Mouse (Mus musculus) kidney, adult 11 months (tissue): ENCODE data around the gene Rtn4rl1.
A peak's percentile ranks its signal among the peaks of the same experiment; 100 is the strongest.
"Not testable (repeated sequence)": the region's sequence is repeated elsewhere in the genome, so short reads cannot be mapped to it uniquely, and the experiment has no call there.

ENCODE experiments used
- DNase-seq: peaks from one replicate; pipeline ENCODE4 v3.0.0; 2022

The Rtn4rl1 gene

DNA sequence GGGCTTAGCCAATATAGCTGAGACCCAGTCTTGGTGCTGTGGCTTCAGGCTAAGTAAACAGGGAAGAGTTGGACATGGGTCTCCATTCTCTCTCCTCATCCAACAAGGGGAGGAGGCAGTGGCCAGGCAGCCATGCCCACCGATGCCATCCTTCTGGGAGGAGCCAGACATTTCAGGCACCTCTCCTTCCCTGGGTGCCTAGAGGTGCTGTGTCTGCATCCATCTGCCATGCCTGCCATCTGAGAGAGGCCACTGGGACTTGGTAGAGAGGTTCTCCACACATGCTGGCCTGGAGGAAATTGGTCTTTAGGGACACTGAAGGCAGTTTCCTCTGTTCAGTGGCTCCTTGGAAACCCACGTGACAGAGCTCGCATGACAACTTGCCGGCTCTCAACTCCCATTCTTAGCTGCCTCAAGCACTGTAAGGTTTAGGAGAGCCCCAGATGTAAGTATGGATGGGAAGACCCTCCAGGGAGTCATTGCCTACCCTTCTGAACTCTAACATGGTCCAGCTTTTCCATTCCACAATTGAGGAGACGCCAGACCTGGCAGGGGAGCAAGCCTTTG lies 86.9 kb downstream of the Rtn4rl1 start:
- no peak for DNase-seq

DNA sequence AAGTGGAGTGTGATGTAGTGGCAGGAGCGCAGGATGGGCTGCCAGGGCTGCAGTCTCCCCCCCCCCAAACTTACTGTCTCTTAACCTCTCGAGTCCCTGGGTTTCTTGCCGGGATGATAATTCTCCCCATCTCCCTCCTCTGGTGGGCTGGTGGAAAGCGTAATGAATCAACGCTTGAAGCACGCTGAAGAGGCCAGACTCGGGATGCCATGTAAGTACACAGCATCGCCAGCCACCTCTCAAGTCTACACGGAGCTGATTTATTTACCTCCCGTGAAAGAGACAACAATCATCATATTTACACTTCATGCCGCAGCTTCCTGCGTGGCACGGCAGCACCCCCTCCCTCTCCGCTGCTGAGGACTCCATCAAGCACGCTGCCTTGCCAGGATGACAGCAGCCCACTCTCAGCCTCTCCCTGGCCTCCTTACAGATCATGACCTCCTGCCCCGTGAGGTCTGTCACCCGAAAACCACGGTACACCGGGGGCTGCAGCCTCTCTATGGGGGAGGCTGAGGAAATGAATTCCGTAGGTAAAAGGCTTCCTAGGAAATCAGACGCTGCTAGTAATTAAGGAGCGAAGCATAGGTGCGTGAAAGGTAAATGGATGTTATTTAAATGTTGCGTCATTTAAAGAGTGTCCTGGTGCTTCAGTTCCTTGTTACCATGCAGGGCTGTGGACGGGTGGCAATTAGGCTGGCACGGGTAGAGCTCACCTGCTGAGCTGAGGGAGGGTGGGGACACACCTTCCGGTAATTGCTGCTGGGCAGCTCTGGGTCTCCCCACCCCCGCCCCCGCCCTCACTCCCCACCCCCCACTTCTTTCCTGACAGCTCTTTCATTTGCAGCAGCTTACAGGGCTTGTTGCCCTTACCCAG lies 88.0 kb downstream of the Rtn4rl1 start:
- DNase-seq = no peak

DNA sequence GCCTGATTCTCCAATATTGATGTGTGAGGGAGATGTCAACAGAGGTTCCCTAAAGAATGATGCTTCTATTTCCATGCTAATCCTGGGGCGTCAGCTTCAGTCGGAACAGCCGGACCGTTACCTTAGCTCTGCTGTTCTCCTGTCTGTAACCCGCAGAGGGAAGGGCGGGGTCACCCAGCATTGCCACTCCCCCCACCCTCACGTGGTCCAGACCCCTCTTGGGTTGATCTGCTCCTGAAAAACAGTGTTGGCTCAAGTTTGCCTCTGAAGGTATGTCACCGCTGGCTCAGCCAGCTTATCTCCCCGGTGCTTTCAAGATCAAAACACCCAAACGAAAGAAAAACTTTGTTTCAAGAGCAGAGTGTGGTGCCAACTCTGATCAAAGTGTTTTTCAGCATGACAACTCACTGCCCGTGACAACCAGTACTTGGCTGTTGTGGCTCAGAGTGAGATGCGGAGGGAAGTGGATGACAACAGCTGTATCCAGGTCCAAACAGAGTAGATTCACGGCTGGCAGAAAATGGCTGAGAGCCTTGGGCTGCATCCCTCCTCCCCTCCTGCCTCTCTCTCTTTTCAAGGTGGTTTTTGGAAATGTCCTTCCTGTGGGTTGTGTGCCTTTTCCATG lies 89.0 kb downstream of the Rtn4rl1 start:
- no peak for DNase-seq

DNA sequence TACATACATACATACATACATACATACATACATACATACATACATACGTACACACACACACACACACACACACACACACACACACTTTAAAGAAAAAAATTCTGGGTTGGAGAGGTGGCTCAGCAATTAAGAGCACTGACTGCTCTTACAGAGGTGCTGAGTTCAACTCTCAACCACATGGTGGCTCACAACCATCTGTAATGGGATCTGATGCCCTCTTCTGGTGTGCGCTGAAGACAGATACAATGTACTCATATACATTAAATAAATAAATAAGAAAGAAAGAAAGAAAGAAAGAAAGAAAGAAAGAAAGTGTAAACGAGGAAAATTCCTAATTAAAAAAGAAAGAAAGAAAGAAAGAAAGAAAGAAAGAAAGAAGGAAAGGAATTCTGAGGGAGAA lies 90.2 kb downstream of the Rtn4rl1 start:
- DNase-seq = not testable (repeated sequence)

DNA sequence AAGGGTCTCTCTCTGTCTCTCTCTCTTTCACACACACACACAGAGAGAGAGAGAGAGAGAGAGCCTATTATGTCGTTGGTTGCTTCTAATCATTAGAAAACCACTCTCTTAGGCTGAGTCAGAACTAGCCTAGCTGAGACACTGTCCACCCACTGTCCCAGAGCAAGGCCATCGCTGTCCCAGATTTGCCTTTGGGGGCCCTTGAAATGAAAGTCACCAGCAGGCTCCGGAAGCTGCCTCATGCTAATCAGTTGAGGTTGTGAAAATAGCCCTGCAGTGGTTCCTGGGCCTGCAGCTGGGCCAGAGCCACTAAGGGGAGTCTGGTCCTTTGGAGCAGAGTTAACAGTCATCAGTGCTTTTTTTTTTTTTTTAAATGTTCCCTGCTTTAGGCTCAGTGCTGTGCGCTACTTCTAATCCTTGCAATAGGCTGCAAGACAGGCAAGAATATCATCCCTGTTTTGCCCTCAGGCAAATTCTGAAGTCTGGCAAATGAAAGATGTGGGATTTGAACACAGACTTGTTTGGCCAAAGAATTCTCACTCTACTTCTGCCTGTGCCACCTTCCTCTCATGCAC lies 92.4 kb downstream of the Rtn4rl1 start:
- no peak for DNase-seq

DNA sequence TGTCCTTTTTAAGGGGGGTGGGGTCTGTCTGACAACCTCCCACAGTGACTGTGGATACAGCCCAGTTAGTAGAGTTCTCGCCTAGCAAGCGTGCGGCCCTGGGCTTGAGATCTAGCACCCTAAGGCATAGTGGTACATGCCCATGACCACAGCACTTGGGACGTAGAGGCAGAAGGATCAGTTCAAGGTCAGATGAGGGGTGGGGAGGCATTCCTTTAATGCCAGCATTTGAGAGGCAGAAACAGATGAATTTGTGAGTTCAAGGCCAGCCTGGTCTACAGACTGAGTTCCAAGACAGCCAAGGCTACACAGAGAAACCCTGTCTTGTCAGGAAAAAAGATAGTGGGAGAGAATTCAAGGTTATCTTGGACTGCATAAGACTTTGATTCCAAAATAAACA lies 93.3 kb downstream of the Rtn4rl1 start:
- no peak for DNase-seq

DNA sequence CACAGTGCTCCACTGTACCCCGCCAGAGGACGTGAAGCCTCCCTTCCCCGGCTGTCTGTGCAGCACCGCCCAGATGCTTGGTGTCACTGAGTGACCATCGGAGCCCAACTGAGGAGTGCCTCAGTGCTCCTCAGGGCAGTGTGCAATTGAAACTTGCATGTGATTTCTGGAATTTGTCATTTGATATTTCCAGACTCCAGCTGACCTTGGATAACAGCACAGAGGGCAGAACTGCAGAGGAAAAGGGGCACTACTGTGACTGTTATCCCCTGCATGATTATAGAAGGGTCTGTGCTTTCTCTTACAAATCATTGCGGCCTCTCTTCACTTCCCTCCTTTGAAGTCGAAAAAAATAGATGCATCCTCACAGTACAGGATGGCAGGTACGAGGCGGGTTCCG lies 94.4 kb downstream of the Rtn4rl1 start:
- DNase-seq = no peak

DNA sequence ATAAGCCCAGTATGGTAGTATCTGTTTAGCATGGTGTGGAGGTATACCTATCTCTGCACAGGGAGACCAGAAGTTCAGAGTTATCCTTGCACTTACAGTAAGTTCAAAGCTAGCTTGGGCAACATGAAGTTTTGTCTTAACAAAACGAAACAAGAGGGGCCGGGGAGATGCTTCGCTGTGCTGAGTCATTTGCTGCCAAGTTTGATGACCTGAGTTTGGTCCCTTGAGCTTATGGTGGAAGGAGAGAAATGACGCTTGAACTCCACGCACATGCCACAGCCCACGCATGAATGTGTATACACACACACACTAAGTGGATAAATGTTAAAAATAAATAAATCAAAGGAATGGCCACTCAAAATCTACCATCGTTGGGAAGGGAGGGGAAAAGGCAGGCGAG lies 94.9 kb downstream of the Rtn4rl1 start:
- no peak for DNase-seq

DNA sequence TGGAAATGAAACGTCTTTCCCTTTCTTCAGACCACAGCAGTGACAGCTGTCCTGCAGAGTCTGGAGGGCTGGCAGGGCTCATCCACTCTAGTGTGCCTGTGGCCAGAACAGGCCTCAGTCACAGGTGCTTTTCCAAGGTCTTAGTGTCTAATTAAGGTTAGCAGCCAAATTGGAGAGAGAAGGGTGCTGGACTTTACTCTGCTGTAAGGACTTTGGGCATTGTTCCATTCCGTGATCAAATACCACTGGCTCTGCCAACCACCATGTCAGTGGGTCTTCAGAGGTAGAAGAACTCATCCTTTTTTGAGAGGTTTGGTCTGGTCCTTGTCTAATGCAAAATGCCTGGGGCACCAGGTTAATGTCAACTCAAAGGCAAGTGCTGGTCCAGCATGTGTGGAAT lies 95.5 kb downstream of the Rtn4rl1 start:
- DNase-seq = peak; percentile 55

DNA sequence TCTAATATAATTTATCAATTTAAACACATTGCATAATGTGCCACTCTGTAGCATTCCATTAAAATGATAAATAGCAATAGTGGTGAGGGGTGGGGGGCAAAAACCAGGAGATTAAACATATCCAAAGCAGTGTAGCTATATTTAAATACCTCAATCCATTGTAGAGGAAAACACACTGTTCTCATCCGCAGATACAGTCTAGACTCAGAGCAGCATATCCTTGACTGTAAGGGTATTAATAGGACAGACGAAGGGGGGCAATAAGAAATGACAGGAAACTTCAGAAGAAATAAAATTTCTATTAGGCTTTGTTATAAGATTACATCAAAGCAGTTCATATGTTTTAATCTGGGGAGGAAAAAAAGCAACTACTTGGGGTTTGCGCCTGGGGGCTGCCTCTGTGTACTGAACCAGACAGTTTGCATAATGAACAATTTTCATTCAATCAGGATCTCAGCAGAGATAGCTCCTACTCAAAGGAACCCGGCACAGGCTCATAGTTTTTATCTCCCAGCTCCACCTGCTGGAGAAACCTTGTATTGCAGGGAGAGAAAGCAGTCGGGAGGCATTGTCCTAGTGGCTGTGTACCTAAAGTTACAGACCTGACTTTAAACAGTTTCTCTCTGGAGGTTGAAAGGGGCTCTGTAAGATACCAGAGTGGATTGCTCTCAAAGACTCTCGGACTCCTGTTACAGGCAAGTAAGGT lies 97.1 kb downstream of the Rtn4rl1 start:
- DNase-seq = peak; percentile 88

DNA sequence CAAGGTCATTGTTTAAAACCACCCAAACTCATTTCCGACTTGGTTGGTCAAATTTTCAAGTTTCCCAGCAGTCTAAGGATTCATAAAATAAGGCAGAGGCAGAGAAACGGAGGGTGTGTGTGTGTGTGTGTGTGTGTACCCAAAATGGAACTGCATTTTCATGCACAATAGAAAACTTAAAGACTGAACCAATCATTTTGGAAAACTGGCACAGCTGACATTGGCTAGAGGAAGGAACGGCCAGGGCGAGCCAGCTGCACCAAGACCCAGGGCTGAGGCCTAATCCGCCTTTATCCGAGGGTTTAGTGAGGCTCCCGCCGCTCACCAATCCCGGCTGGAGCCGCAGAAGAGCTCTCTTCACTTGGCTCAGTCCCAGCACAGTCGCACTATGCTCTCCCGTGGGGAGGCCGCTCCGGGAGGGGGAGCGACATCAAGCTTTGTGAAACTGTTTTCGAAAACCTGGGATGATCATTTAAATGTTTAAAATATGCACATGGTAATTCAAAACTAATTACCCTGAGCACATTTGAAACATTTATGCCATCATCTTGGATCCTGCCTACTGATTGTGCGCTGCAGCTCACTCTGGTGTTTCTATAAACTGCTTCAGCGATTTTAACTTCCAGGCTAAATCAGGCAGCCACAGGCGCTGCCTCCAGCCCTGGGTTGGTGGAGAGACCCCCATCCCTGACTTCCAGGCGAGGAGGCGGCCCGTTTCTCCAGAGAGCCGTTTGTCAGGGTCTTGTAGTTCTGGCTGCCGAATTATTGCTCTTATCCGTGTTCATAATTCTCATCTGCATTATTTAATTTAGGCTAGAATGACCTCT lies 98.0 kb downstream of the Rtn4rl1 start:
- DNase-seq = peak; percentile 53

DNA sequence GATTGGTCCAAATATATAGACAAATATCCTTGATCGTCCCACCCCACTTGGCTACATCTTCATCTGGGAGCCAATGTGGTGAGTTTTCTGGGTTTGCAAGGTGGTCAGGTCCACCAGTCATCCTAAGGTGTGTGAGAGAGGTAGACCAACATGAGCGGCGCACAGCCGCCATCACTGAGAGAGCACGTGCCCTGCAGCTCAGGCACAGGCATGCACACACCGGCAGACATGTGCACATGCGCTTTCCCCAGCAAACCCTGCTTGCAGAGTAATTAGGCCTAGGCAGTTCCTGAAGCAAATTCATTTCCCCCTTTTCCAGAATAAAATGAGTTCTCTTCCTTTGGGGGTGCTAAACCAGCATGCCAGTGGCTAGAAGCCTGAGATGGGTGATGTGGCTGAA lies 98.7 kb downstream of the Rtn4rl1 start:
- DNase-seq = no peak

DNA sequence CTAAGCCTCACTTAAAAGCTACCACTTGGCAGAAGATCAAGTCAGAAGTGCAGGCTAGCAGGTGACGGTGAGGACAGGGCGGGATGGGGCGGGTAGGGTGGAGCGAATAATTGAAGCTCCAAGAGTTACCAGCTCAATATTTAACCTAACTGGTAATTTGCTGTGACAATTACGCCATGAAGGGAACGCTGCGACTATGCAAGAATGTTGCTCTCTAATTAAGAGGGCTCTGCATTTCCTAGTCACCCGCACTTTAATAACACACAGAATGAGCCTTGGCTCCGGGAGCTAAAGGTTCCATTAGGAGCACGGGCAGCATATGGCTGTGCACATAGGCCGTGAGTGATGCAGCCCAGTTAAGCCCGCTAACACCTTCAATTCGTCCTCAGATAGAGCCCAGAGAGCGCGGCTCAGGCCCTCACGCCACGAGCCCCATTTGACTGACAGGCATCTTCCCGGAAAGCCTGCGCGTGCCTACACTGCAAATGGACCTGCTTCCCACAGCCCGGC lies 100.3 kb downstream of the Rtn4rl1 start:
- peak; percentile 70 for DNase-seq

DNA sequence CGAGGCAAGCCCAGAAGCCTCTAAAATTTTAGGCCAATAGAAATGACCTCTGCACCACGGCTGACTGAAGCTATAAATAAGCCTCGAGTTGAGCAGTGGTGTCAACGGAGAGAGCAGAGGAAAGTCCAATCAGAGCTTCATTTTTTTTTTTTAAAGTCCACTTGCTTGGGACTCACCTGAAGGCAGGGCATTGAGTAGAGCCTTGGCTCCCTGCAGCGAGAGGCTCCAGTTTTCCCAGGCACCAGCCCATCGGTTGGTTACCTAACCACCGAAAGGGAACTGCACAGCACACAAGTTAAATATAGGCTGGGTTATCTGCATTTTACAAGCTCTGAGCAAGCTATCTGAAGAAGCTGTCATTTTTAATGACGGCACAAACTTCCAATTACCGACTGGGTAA lies 101.3 kb downstream of the Rtn4rl1 start:
- DNase-seq = peak; percentile 80

DNA sequence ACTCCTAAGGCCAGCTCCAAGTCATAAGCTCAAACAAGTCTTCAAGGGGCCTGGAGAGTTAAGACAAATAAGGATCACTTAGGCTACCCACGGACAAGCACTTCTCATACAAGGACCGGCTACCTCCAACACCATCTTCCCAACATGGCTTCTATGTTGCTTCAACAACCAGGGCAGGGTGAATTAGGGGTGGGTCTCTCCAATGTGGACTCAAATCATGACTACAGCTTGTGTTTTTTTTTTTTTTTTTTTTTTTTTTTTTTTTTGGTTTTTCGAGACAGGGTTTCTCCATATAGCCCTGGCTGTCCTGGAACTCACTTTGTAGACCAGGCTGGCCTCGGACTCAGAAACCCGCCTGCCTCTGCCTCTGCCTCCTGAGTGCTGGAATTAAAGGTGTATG lies 102.0 kb downstream of the Rtn4rl1 start:
- DNase-seq = not testable (repeated sequence)

DNA sequence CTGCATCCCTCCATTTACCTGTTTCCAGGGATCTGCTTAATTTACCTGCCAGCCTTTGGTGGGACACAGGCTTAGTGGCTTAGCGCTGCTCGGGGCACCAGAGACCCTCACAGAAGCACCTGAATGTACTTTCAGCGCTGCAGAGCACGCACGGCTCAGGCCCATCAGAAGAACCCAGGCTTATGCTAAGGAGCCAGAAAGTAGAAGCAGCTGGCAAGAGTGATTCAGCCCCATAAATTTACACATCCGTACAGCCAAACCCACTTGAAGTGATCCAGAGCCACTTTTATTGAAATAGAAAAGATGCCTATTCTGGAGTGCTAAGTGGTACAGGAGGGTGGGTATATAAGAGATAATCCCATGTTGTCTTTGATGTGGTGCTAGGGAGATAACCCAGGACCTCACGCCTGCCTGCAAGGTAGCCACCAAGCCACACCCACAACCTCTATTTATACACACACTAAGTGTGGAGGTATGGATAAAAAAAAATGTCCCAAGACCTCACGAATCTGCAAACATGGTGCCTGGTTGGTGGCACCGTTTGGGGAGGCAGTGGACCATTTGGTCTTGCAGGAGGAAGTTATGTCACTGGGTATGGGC lies 102.9 kb downstream of the Rtn4rl1 start:
- no peak for DNase-seq

DNA sequence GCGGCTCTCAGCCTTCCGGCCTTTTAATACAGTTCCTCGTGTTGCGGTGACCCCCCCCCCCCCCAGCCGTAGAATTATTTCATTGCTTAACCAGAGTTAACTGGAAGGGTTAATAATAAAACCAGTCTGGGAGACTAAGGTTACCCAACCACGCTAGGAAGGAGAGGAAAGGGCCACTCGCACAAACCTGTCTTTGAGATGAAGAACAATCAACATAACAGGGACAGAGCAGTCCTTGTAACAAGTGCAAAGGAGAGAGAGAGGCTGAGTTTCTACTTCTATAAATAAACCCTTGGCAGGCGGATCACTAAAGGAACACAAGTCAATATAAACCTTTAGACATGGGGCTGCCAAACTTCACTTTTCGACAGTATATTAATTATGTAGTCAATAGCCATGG lies 104.0 kb downstream of the Rtn4rl1 start:
- peak; percentile 61 for DNase-seq

DNA sequence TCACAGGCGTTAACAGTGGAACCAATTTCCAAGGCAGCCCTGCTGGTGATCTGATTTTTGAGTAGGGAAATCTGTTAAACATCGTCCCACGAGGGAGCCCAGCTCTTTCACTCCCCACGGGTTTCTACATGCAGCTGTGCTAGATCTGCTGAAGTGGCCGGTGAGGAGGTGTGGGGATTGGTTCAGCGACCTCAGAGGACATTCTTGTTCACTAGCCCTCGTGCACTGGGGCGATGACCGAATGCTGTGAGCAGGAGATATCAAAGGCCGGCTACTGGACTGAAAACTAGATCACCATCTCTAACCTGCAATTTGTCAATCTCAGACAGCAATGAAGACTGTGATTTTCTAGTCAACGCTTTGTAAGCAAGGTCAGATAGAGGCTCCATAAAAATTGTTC lies 104.9 kb downstream of the Rtn4rl1 start:
- peak; percentile 59 for DNase-seq

DNA sequence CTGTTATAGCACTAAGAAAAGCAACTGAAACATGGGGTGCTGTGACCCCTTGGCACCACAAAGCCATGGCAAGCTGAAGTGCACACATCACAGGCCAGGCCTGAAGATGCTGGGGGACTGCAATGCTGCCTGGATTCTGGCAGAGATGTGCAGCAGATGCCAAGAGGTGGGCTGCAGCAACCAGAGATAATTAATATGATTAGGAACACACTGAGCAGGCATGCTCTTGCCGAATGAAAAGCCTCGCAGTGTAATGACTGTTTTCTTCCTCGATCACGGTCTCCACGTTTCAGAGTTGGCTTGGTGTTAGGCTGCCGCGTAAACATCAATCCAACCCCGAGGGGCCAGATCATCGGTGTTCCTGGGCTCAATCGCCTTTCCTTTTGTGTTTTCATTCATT lies 106.2 kb downstream of the Rtn4rl1 start:
- no peak for DNase-seq

DNA sequence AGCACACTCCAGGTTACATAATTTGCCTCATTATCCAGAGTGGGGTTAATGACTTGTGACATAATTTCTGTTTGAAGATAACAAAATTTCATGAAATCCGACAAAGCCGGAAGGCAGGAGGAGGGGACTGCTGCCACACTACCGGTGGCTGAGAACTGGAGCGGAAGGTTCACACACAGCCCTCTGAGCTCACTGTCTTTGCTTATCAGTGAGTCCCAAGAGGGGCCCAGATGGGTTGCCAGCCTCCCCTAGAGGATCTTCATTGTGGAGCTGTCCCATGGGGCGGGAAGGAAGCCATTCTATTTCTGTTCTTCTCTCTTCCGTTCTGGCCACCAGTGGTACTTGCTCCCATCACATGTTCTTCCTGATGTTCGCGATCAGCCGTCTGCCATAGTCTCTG lies 107.4 kb downstream of the Rtn4rl1 start:
- DNase-seq = no peak

DNA sequence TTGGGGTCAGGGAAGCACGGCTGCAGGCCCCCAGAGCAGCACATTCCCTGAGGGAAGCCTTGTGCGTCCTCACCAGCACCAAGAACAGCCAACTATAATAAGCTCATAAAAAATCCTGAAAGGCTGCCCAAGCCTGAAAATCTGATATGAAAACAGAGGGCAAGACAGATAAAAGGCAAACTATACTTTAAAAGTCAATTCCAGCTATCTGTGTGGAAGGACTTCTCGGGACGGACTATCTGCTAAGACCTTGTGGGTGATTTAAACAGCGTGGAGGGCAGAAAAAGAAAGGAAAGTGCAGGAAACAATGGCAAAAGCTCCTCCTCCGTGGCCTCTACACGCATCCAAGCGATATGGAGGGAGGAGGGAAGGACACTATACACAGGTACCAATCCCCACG lies 111.2 kb downstream of the Rtn4rl1 start:
- no peak for DNase-seq

DNA sequence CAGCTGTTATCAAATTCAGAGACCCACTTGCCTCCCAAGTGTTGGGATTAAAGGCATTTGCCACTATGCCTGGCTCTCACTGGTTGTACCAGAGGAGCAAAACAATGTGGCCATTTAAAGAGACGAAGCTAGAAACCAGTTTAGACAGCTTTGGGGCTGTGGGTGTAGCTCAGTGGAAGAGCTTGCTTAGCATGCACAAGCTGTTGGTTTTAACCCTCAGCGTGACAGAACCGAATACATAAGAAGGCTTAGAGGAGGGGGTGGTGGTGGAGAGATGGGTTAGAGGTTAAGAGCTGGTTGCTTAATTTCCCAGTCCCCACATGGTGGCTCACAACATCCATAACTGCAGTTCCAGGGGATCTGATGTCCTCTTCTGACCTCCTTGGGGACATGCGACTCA lies 115.1 kb downstream of the Rtn4rl1 start:
- no peak for DNase-seq
